Mouse (Mus musculus) MEL (cell line): ENCODE measurements around the gene Fbxl12. TPM values are rescaled to one million over a fixed set of nuclear protein-coding genes. Genes with fewer than 3 reads are reported as not detected.

ENCODE experiments used
- DNase-seq: peaks from one replicate; pipeline ENCODE4 v3.0.0; 2011; ENCODE audit warnings: low read depth, low spot score
- H3K27ac ChIP-seq: 2 replicates; pipeline ENCODE4 v1.5.1; 2012; ENCODE audit warnings: low read depth, mild to moderate bottlenecking, control low read depth, low read length, moderate library complexity; ENCODE audit not compliant: control insufficient read depth
- H3K27me3 ChIP-seq, 2 experiments: fragments of 150-350 bp in 1 of 2; sonication (generic) in 1 of 2; 2 replicates each; pipeline ENCODE4 v1.6.1; 2012; ENCODE audit warnings: low read length in 2 of 2, mild to moderate bottlenecking in 2 of 2, improper control_type of control experiment in 1 of 2, moderate library complexity in 1 of 2; ENCODE audit not compliant: insufficient read depth in 2 of 2, control insufficient read depth in 1 of 2
- H3K36me3 ChIP-seq, 2 experiments: 2 replicates each; pipeline ENCODE4 v1.6.1; 2012 to 2014; ENCODE audit warnings: low read length in 2 of 2, improper control_type of control experiment in 1 of 2, inconsistent platforms in 1 of 2, mild to moderate bottlenecking in 1 of 2; ENCODE audit not compliant: insufficient read depth in 2 of 2, control insufficient read depth in 1 of 2
- H3K4me1 ChIP-seq, 2 experiments: fragments of 150-350 bp in 1 of 2; sonication (generic) in 1 of 2; 2 replicates each; pipeline ENCODE4 v1.6.1; 2012; ENCODE audit warnings: low read length in 2 of 2, improper control_type of control experiment in 1 of 2, mild to moderate bottlenecking in 1 of 2; ENCODE audit not compliant: insufficient read depth in 2 of 2, control insufficient read depth in 1 of 2
- H3K4me3 ChIP-seq, 2 experiments: fragments of 150-350 bp in 1 of 2; sonication (generic) in 1 of 2; 2 replicates each; pipeline ENCODE4 v1.5.1; 2012; ENCODE audit warnings: low read depth in 2 of 2, low read length in 2 of 2, mild to moderate bottlenecking in 2 of 2, moderate library complexity in 2 of 2, control low read depth in 1 of 2, improper control_type of control experiment in 1 of 2; ENCODE audit not compliant: control insufficient read depth in 1 of 2, insufficient read depth in 1 of 2
- H3K79me2 ChIP-seq: 2 replicates; pipeline ENCODE4 v1.6.1; 2012; ENCODE audit warnings: mild to moderate bottlenecking, low read length, moderate library complexity; ENCODE audit not compliant: control insufficient read depth, poor library complexity, insufficient read depth
- H3K9ac ChIP-seq: 2 replicates; pipeline ENCODE4 v1.6.1; 2012; ENCODE audit warnings: low read depth, mild to moderate bottlenecking, control low read depth, low read length, moderate library complexity; ENCODE audit not compliant: control insufficient read depth, poor library complexity, severe bottlenecking
- H3K9me3 ChIP-seq: fragments of 150-350 bp; sonication (generic); replicated peaks from 2 replicates; pipeline ENCODE4 v1.6.1; 2012; ENCODE audit warnings: mild to moderate bottlenecking, low read length, improper control_type of control experiment, moderate library complexity; ENCODE audit not compliant: insufficient read depth
- BHLHE40 ChIP-seq: IDR thresholded peaks from 2 replicates; pipeline ENCODE4 v1.6.1; 2012; ENCODE audit warnings: low read depth, mild to moderate bottlenecking, inconsistent platforms, low read length, improper control_type of control experiment, borderline replicate concordance
- CHD1 ChIP-seq: IDR thresholded peaks from 2 replicates; pipeline ENCODE4 v1.6.1; 2012; ENCODE audit warnings: low read depth, mild to moderate bottlenecking, inconsistent platforms, low read length, improper control_type of control experiment
- CHD2 ChIP-seq: IDR thresholded peaks from 2 replicates; pipeline ENCODE4 v1.6.1; 2011; ENCODE audit warnings: low read length, improper control_type of control experiment
- CTCF ChIP-seq, 3 experiments: IDR thresholded peaks in 2 of 3; conservative IDR thresholded peaks in 1 of 3; 2 replicates each; pipeline ENCODE4 v1.5.1; 2011 to 2012; ENCODE audit warnings: low read length in 3 of 3, low read depth in 2 of 3, mild to moderate bottlenecking in 2 of 3, improper control_type of control experiment in 1 of 3, inconsistent platforms in 1 of 3, mixed read lengths in 1 of 3, moderate library complexity in 1 of 3; ENCODE audit not compliant: control insufficient read depth in 1 of 3, insufficient read depth in 1 of 3, poor library complexity in 1 of 3, severe bottlenecking in 1 of 3
- E2F4 ChIP-seq: IDR thresholded peaks from 2 replicates; pipeline ENCODE4 v1.6.1; 2011; ENCODE audit warnings: low read depth, low read length, improper control_type of control experiment, borderline replicate concordance
- EP300 ChIP-seq, 2 experiments: IDR thresholded peaks; 2 replicates each; pipeline ENCODE4 v1.6.1; 2011; ENCODE audit warnings: improper control_type of control experiment in 2 of 2, low read length in 2 of 2, low read depth in 1 of 2, mild to moderate bottlenecking in 1 of 2
- ETS1 ChIP-seq: IDR thresholded peaks from 2 replicates; pipeline ENCODE4 v1.6.1; 2012; ENCODE audit warnings: low read depth, mild to moderate bottlenecking, inconsistent platforms, low read length, improper control_type of control experiment, moderate library complexity
- GABPA ChIP-seq: IDR thresholded peaks from 2 replicates; pipeline ENCODE4 v1.6.1; 2012; ENCODE audit warnings: low read depth, mild to moderate bottlenecking, inconsistent platforms, low read length, improper control_type of control experiment, moderate library complexity
- GATA1 ChIP-seq: IDR thresholded peaks from 2 replicates; pipeline ENCODE4 v1.6.1; 2011; ENCODE audit warnings: low read depth, low read length, improper control_type of control experiment
- HCFC1 ChIP-seq: IDR thresholded peaks from 2 replicates; pipeline ENCODE4 v1.6.1; 2012; ENCODE audit warnings: low read depth, mild to moderate bottlenecking, inconsistent platforms, low read length, improper control_type of control experiment, moderate library complexity
- JUND ChIP-seq: IDR thresholded peaks from 2 replicates; pipeline ENCODE4 v1.6.1; 2011; ENCODE audit warnings: low read depth, mild to moderate bottlenecking, improper control_type of control experiment, low read length
- KAT2A ChIP-seq: conservative IDR thresholded peaks from 2 replicates; pipeline ENCODE4 v1.6.1; 2012; ENCODE audit warnings: low read depth, low read length, improper control_type of control experiment, inconsistent platforms
- MAFK ChIP-seq: IDR thresholded peaks from 2 replicates; pipeline ENCODE4 v1.6.1; 2011; ENCODE audit warnings: low read depth, mild to moderate bottlenecking, low read length, improper control_type of control experiment, borderline replicate concordance
- MAX ChIP-seq: IDR thresholded peaks from 2 replicates; pipeline ENCODE4 v1.6.1; 2011; ENCODE audit warnings: low read length, improper control_type of control experiment
- MAZ ChIP-seq: IDR thresholded peaks from 2 replicates; pipeline ENCODE4 v1.6.1; 2012; ENCODE audit warnings: low read depth, mild to moderate bottlenecking, inconsistent platforms, low read length, improper control_type of control experiment
- MEF2A ChIP-seq: IDR thresholded peaks from 2 replicates; pipeline ENCODE4 v1.6.1; 2014; ENCODE audit warnings: low read depth, mild to moderate bottlenecking, inconsistent platforms, low read length, improper control_type of control experiment; ENCODE audit not compliant: poor library complexity, insufficient replicate concordance, severe bottlenecking; ENCODE audit errors: extremely low read depth
- MYB ChIP-seq: IDR thresholded peaks from 2 replicates; pipeline ENCODE4 v1.6.1; 2011; ENCODE audit warnings: mild to moderate bottlenecking, low read depth, low read length, improper control_type of control experiment
- MYC ChIP-seq: IDR thresholded peaks from 2 replicates; pipeline ENCODE4 v1.6.1; 2011; ENCODE audit warnings: low read depth, mild to moderate bottlenecking, low read length, improper control_type of control experiment, moderate library complexity
- NELFE ChIP-seq: IDR thresholded peaks from 2 replicates; pipeline ENCODE4 v1.6.1; 2011; ENCODE audit warnings: low read depth, low read length, improper control_type of control experiment
- NRF1 ChIP-seq: IDR thresholded peaks from 2 replicates; pipeline ENCODE4 v1.6.1; 2014; ENCODE audit warnings: low read depth, mild to moderate bottlenecking, inconsistent platforms, low read length, improper control_type of control experiment, moderate library complexity; ENCODE audit not compliant: poor library complexity, insufficient read depth, severe bottlenecking
- POLR2A ChIP-seq, 2 experiments: IDR thresholded peaks; 2 replicates each; pipeline ENCODE4 v1.6.1; 2011 to 2012; ENCODE audit warnings: low read length in 2 of 2, mild to moderate bottlenecking in 2 of 2, control low read depth in 1 of 2, improper control_type of control experiment in 1 of 2, low read depth in 1 of 2, moderate library complexity in 1 of 2; ENCODE audit not compliant: control insufficient read depth in 1 of 2, insufficient read depth in 1 of 2, poor library complexity in 1 of 2
- POLR2AphosphoS2 ChIP-seq: IDR thresholded peaks from 2 replicates; pipeline ENCODE4 v1.6.1; 2011; ENCODE audit warnings: low read length, improper control_type of control experiment
- POLR2AphosphoS5 ChIP-seq: IDR thresholded peaks from 2 replicates; pipeline ENCODE4 v1.6.1; 2012; ENCODE audit warnings: low read depth, borderline replicate concordance, mild to moderate bottlenecking, inconsistent platforms, low read length, moderate library complexity, mixed read lengths
- RCOR1 ChIP-seq: IDR thresholded peaks from 2 replicates; pipeline ENCODE4 v1.6.1; 2012; ENCODE audit warnings: low read depth, mild to moderate bottlenecking, inconsistent platforms, low read length, improper control_type of control experiment
- SIN3A ChIP-seq: IDR thresholded peaks from 2 replicates; pipeline ENCODE4 v1.6.1; 2012; ENCODE audit warnings: low read length, improper control_type of control experiment, inconsistent platforms
- SMC3 ChIP-seq: IDR thresholded peaks from 2 replicates; pipeline ENCODE4 v1.6.1; 2011; ENCODE audit warnings: low read depth, low read length, improper control_type of control experiment
- TAL1 ChIP-seq: IDR thresholded peaks from 2 replicates; pipeline ENCODE4 v1.6.1; 2012; ENCODE audit warnings: mild to moderate bottlenecking, inconsistent platforms, low read length, moderate library complexity, mixed read lengths
- TBP ChIP-seq: IDR thresholded peaks from 2 replicates; pipeline ENCODE4 v1.8.0; 2011; ENCODE audit warnings: low read depth, low read length, improper control_type of control experiment
- TCF12 ChIP-seq: IDR thresholded peaks from 2 replicates; pipeline ENCODE4 v1.6.1; 2014; ENCODE audit warnings: low read depth, mild to moderate bottlenecking, inconsistent platforms, low read length, improper control_type of control experiment, moderate library complexity
- UBTF ChIP-seq: IDR thresholded peaks from 2 replicates; pipeline ENCODE4 v1.6.1; 2012; ENCODE audit warnings: low read depth, mild to moderate bottlenecking, inconsistent platforms, low read length, improper control_type of control experiment, moderate library complexity, borderline replicate concordance; ENCODE audit not compliant: insufficient read depth
- USF1 ChIP-seq: IDR thresholded peaks from 2 replicates; pipeline ENCODE4 v1.6.1; 2014; ENCODE audit warnings: low read depth, mild to moderate bottlenecking, inconsistent platforms, low read length, improper control_type of control experiment, moderate library complexity
- ZC3H11A ChIP-seq: IDR thresholded peaks from 2 replicates; pipeline ENCODE4 v1.6.1; 2012; ENCODE audit warnings: low read depth, mild to moderate bottlenecking, inconsistent platforms, low read length, improper control_type of control experiment
- ZKSCAN1 ChIP-seq: IDR thresholded peaks from 2 replicates; pipeline ENCODE4 v1.6.1; 2012; ENCODE audit warnings: low read depth, mild to moderate bottlenecking, inconsistent platforms, low read length, improper control_type of control experiment, moderate library complexity
- ZMIZ1 ChIP-seq: IDR thresholded peaks from 2 replicates; pipeline ENCODE4 v1.6.1; 2012; ENCODE audit warnings: low read depth, mild to moderate bottlenecking, inconsistent platforms, low read length, improper control_type of control experiment, moderate library complexity
- ZNF384 ChIP-seq: IDR thresholded peaks from 2 replicates; pipeline ENCODE4 v1.6.1; 2012; ENCODE audit warnings: low read depth, mild to moderate bottlenecking, inconsistent platforms, low read length, improper control_type of control experiment
- polyA plus RNA-seq, 2 experiments: library from polyadenylated mRNA; stranded (reverse) in 1 of 2; unstranded in 1 of 2; fragments of >175 nt in 1 of 2; fragments of >200 nt in 1 of 2; gene quantifications; 2 replicates each; pipeline versions ENCODE4 v1.2.1 to v1.2.4; 2012; ENCODE audit warnings: low replicate concordance in 2 of 2, low read depth in 1 of 2; ENCODE audit not compliant: insufficient read length in 2 of 2, insufficient read depth in 1 of 2, missing spikeins in 1 of 2
- total RNA-seq: library from RNA; depleted of rRNA; stranded (reverse); fragments of 300-350 nt; gene quantifications from 2 replicates; pipeline ENCODE4 v1.2.3, GENCODE M21; 2012

Gene Fbxl12
- total and polyA plus RNA-seq, 3 experiments, result 16.4 to 44.0 TPM; not detected in 1

DNA sequence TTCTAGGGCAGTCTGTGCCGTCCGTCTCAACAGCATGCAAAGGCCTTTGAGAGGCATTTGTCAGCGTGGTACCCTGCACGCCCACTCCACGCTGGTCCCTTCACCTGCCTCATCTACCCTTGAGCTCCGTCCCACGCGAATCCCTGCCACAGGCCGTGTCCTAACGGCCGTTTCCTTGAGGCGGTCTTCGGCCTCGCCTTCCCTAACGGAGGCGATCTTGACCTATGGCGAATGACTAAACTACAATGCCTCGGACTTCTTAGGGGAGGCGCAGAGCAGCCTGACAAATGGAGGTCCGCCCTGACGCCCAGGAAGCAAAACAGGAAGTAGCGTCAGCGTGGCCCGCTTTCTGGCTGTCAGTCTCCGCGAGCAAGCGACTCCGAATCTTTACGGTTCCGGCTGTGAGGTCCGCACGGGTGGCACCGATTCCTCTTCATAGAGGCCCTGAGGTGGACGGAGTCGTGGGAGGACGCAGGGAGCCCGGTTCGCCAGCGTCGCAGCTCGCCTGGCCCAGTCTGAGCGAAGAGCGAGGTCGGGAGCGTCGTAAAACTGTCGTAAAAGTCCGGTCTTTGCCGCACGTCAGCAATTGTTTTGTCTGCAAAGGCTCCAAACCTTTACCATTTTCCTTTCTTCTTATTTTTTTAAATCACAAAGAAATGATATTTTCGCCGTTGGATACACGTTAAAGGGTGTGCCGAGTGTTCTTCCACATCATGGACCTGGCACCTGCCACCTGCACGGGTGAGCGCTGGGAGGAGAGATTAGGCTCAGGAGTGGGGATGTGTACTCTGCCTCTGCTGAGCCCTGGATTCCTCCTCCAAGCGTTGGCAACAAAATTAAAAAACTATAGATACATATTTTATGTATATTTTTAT is 37.2 kb downstream of the Fbxl12 start:
- DNase-seq, result peak; percentile 100
- Histone ChIP-seq H3K27me3 (no peaks in the 10 kb centered on the region), H3K4me1 (peaks cover 0 to 3% of the 10 kb centered on the region in 2 experiments; a peak in 2 of 4 replicates), H3K4me3 (peak overlapping the region; percentile 78 to 84), H3K9ac (peak overlapping the region; percentile 82), H3K36me3 (peaks cover 0 to 11% of the 10 kb centered on the region in 2 experiments; a peak in 2 of 4 replicates), H3K9me3 (no peaks in the 10 kb centered on the region), H3K27ac (peak overlapping the region; percentile 90), H3K79me2 (peaks cover 3% of the 10 kb centered on the region; the same call in 1 of the 2 replicates)
- TF ChIP-seq ETS1 (peak; percentile 42), SMC3 (no peak), MAFK (peak; percentile 58; the same call in 1 of the 2 replicates), MAZ (no peak), TAL1 (no peak), JUND (peak; percentile 42; the same call in 1 of the 2 replicates), CHD2 (no peak), EP300 (IDR thresholded peaks at IDR 0.05; ENCODE audit: low read depth in 1 of 2, low read length in 2 of 2) (no peak), GATA1 (peak; percentile 43; the same call in 1 of the 2 replicates), CHD1 (peak; percentile 73; the same call in 1 of the 2 replicates), BHLHE40 (0 out of 2 replicates have a peak, but pooled peaks have one; percentile 44), ZNF384 (no peak), ZKSCAN1 (no peak), POLR2AphosphoS5 (peak; percentile 91; the same call in 1 of the 2 replicates), SIN3A (peak; percentile 94), GABPA (no peak; the same call in 1 of the 2 replicates), MYB (no peak), MEF2A (no peak), MAX (peak; percentile 81), TCF12 (peak; percentile 65), NELFE (peak; percentile 94), MYC (peak; percentile 94), E2F4 (peak; percentile 85), CTCF (IDR thresholded peaks at IDR 0.05 in 2 of 3, conservative IDR thresholded peaks at IDR 0.05 in 1 of 3; ENCODE audit: control insufficient read depth in 1 of 3, insufficient read depth in 1 of 3, low read depth in 2 of 3, low read length in 3 of 3, poor library complexity in 1 of 3, severe bottlenecking in 1 of 3) (no peak), KAT2A (peak; percentile 90), HCFC1 (peak; percentile 91), POLR2AphosphoS2 (peak; percentile 89; the same call in 1 of the 2 replicates), RCOR1 (no peak), ZC3H11A (no peak), POLR2A (IDR thresholded peaks at IDR 0.05; ENCODE audit: control insufficient read depth in 1 of 2, insufficient read depth in 1 of 2, low read depth in 1 of 2, low read length in 2 of 2, poor library complexity in 1 of 2) (peak; percentile 94 to 98), NRF1 (0 out of 2 replicates have a peak, but pooled peaks have one; percentile 24), TBP (peak; percentile 87), USF1 (no peak), UBTF (no peak), ZMIZ1 (peak; percentile 87)
